Mouse (Mus musculus) forebrain, postnatal 0 days (tissue): ENCODE results near the gene Cep104. TPM values are rescaled to one million over a fixed set of nuclear protein-coding genes. Genes with fewer than 3 reads are reported as not detected.
A peak's percentile ranks its signal among the peaks of the same experiment; 100 is the strongest.

ENCODE experiments used
- ATAC-seq: fragments of 200-750 bp; cut with Nextera tagmentation; 2 replicates; pipeline ENCODE4 v1.8.0; 2017; ENCODE audit warnings: mild to moderate bottlenecking, moderate library complexity
- DNase-seq: peaks from one replicate; pipeline ENCODE4 v3.0.0-alpha.2; 2015
- H3K27ac ChIP-seq: fragments of 300-500 bp; sonication (generic); 2 replicates; pipeline ENCODE4 v1.5.1; 2014; ENCODE audit warnings: low read depth, mild to moderate bottlenecking, antibody characterized with exemption, low read length, moderate library complexity, mixed read lengths
- H3K27me3 ChIP-seq: fragments of 300-500 bp; sonication (generic); 2 replicates; pipeline ENCODE4 v1.6.1; 2014; ENCODE audit warnings: mild to moderate bottlenecking, low read length, mixed read lengths; ENCODE audit not compliant: insufficient read depth
- H3K36me3 ChIP-seq: fragments of 300-500 bp; sonication (generic); 2 replicates; pipeline ENCODE4 v1.6.1; 2014; ENCODE audit warnings: mild to moderate bottlenecking, moderate library complexity; ENCODE audit not compliant: insufficient read depth
- H3K4me1 ChIP-seq: fragments of 300-500 bp; sonication (generic); 2 replicates; pipeline ENCODE4 v1.6.1; 2014; ENCODE audit warnings: antibody characterized with exemption; ENCODE audit not compliant: insufficient read depth
- H3K4me2 ChIP-seq: fragments of 300-500 bp; sonication (generic); 2 replicates; pipeline ENCODE4 v1.6.1; 2014; ENCODE audit warnings: low read depth, mild to moderate bottlenecking, moderate library complexity
- H3K4me3 ChIP-seq: fragments of 300-500 bp; sonication (generic); 2 replicates; pipeline ENCODE4 v1.5.1; 2014; ENCODE audit warnings: low read depth, low read length, mixed read lengths
- H3K9ac ChIP-seq: fragments of 300-500 bp; sonication (generic); 2 replicates; pipeline ENCODE4 v1.6.1; 2014; ENCODE audit warnings: mild to moderate bottlenecking
- H3K9me3 ChIP-seq: fragments of 300-500 bp; sonication (generic); 2 replicates; pipeline ENCODE4 v1.6.1; 2016; ENCODE audit warnings: low read length
- CTCF ChIP-seq: sonication (generic); IDR thresholded peaks from 2 replicates; pipeline ENCODE4 v1.5.1; 2016; ENCODE audit warnings: antibody characterized with exemption, control low read depth, low read depth
- WGBS: fragments of 180-500 bp; shearing (Covaris S2); extraction: QIAGEN DNeasy Blood & Tissue Kit; methylation state at CpG from one replicate; pipeline ENCODE4 v1.1.7; 2014; 5-methylcytosine and 5-hydroxymethylcytosine counted together
- polyA plus RNA-seq: library from polyadenylated mRNA; unstranded; fragments of >200 nt; fragmentation: Nextera tagmentation; extraction: Ambion mirVana; gene quantifications from 2 replicates; pipeline ENCODE4 v1.2.1, GENCODE M21; 2015
- total RNA-seq: library from RNA; depleted of rRNA; stranded (reverse); fragments of >200 nt; gene quantifications from 2 replicates; pipeline ENCODE4 v1.2.3, GENCODE M21; 2014

Gene Cep104
- total and polyA plus RNA-seq, 2 experiments from 2014 or later = 9.9 to 10.5 TPM

DNA sequence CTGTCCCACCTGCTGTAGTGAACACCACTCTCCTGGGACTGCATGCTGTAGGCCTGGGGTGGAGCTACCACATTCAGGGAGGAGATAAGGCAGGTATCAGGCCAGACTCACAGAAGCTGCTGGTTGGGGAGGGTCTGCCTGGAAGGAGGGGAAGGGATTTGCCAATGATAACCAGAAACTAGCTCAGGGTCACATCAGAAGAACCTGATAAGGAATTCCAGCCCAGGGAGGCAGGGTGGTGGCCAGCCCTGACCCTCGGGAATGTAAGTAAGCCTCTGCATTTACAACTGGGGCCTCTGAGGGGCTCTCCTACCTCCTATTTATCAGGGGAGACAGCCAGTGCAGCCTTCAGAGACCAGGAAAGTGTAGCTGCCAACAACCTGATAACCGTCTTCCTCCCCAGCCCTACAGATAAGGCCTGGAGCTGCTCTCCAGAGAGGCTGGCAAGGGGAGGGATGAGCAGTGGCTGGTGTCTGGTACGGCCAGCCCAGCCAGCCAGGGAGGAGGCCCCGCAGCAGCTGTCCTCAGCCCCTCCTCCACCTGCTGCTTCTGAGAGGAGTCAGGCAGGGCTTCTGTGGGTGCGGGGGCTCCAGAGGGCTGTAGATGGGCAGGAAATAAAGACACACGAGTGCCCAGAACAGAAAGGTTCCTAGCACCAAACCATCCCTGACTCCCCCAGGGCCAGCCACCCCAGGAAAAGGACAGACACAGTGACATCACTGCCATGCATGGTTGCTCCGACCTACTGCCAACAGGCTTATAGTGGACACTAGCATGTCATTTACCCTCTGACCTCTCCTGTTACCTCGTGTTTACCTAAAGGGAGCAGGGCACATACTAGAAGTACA, 49.0 kb downstream of the Cep104 start:
- WGBS = 30% methylated on average over 8 of the region's 8 CpGs
- ATAC-seq (no peak), DNase-seq (no peak)
- H3K4me3 ChIP-seq = no peak overlapping the region
- peaks cover 35% of the 10 kb centered on the region for H3K36me3 ChIP-seq
- no peak overlapping the region for H3K27ac ChIP-seq
- peaks cover 23% of the 10 kb centered on the region for H3K27me3 ChIP-seq
- H3K9me3 ChIP-seq = no peaks in the 10 kb centered on the region
- TF ChIP-seq CTCF = no peak
- no peak overlapping the region for H3K4me2 ChIP-seq
- H3K9ac ChIP-seq = no peak overlapping the region
- no peaks in the 10 kb centered on the region for H3K4me1 ChIP-seq

DNA sequence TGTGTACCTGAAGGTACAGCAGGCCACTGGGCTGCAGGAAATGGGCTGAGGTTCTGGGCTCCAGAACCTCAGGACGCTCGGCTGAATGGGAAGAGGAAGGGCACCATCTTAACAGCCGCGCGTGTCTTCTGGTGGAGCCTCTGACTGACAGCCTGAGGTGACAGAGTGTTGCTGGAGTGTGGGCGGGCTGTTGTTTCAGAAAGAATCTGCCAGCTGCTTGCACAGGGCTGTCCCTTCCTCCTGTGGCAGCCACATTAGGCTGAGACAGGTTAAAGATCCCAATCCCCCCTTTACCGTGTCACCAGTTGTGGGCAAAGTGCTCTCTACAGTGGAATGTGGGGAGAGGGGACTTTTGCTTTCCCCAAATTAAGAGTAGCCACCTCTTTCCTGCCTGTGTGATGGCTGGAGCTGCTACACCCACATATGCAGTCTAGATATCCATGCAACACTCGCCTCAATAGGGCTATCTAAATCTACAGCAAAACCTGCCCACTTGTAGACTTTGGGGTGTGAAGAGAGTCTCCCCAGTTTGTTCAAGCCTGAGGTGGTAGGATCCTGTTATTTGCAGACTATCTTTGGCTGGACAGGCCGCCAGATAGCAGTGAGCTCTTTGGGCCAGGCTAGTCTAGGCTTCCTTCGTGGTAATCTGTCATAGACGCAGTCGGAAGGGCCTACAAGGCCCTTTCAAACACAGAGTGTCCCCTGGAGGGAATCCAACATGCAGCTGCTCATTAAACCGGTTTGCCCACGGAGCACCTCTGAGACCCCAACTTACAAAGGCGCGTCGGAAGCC, 49.9 kb downstream of the Cep104 start:
- ATAC-seq (no peak), DNase-seq (no peak)
- no peak overlapping the region for H3K4me3 ChIP-seq
- 35% methylated on average over 17 of the region's 17 CpGs for WGBS
- H3K4me2 ChIP-seq = no peak overlapping the region
- H3K4me1 ChIP-seq = no peaks in the 10 kb centered on the region
- no peaks in the 10 kb centered on the region for H3K9me3 ChIP-seq
- TF ChIP-seq CTCF = no peak
- peaks cover 23% of the 10 kb centered on the region for H3K27me3 ChIP-seq
- H3K9ac ChIP-seq = no peak overlapping the region
- H3K36me3 ChIP-seq = peaks cover 25% of the 10 kb centered on the region
- H3K27ac ChIP-seq = no peak overlapping the region

DNA sequence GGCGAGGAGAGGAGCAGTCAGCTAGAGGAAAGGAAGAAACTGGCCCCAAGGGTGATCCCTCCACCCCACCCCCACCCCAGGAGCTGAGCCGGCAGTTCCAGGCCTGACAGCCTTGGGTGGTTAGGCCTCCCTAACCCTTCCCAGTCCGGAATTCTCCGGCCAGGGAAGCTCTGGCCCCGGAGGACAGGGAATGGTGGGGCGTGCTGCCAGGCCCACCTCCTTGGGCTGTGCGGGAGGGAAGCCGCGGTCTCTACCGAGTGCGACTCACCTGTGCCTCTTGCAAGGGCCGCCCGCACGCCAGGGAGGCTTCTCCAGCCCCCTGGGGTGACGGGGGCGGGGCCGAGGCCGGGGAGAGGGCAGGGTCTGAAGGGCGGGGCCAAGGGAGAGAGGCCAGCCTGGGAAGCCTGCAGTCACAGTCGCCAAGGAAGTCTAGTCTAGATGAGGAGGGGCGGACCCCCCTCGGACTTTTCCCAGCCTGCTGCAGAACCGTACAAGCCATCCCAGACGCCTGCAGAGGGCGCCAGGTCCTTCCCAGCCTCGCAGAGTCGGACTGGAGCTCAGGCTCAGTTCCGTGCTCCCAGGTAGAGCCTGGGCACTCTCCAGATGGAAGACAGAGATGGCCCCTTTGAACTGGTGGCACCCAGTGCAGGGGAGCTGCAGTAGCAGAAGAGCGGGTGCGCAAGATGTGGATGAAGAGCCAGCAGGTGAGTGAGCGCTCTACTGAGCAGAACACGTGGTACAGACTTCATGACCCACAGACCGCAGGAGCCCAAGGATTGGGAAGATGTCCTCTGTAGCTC, 50.8 kb downstream of the Cep104 start, which contains the start of gene Smim1:
Gene Smim1, minus strand, starts transcription at position 590 of the 800 bp plus-strand sequence.
- Histone ChIP-seq H3K4me3 (peak within 1 kb of the TSS; percentile 25; the same call in 1 of the 2 replicates), H3K4me1 (no peaks in the 10 kb centered on the region), H3K9me3 (no peaks in the 10 kb centered on the region), H3K36me3 (peaks cover 18% of the 10 kb centered on the region), H3K4me2 (peak within 1 kb of the TSS; percentile 46), H3K27ac (no peak within 1 kb of the TSS), H3K27me3 (peaks cover 23% of the 10 kb centered on the region), H3K9ac (no peak within 1 kb of the TSS; the same call in 1 of the 2 replicates)
- 3% methylated on average over 33 of the region's 33 CpGs for whole genome bisulfite sequencing
- ATAC-seq = peak; percentile 62
- peak; percentile 64 for TF ChIP-seq CTCF
- peak; percentile 42 for DNase-seq

DNA sequence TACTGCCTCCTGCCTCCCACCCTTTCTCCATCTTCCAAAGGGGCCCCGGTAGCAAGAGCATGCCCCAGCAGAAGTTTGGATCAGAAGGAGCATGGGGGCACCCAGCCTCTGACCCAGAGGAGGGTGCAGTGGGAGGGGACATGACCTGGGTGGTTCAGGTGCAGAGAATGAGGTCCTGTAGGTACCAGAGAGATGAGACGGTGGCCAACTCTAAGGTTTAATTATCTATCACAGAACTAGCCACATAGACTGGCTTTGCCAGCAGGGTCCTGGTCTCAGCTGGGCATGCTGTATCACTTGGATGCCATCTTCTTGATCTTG, 51.4 kb downstream of the Cep104 start:
- H3K9me3 ChIP-seq = no peaks in the 10 kb centered on the region
- no peak overlapping the region; the same call in 1 of the 2 replicates for H3K9ac ChIP-seq
- no peak overlapping the region for H3K27ac ChIP-seq
- peak overlapping the region; percentile 25; the same call in 1 of the 2 replicates for H3K4me3 ChIP-seq
- DNase-seq (no peak), ATAC-seq (no peak)
- H3K4me1 ChIP-seq = no peaks in the 10 kb centered on the region
- TF ChIP-seq CTCF = no peak
- peak overlapping the region; percentile 46; the same call in 1 of the 2 replicates for H3K4me2 ChIP-seq
- peaks cover 23% of the 10 kb centered on the region for H3K27me3 ChIP-seq
- H3K36me3 ChIP-seq = peaks cover 12% of the 10 kb centered on the region
- 29% methylated on average over 2 of the region's 2 CpGs for WGBS

GRCm38 (mm10) chr4:154028066-154028465, 53.1 kb downstream of the Cep104 start:
- Histone ChIP-seq H3K27me3 (peaks cover 23% of the 10 kb centered on the region), H3K36me3 (no peaks in the 10 kb centered on the region), H3K4me2 (no peak overlapping the region), H3K4me3 (no peak overlapping the region), H3K27ac (no peak overlapping the region), H3K4me1 (no peaks in the 10 kb centered on the region), H3K9me3 (no peaks in the 10 kb centered on the region), H3K9ac (no peak overlapping the region)
- WGBS = 74% methylated on average over 7 of the region's 7 CpGs
- no peak for TF ChIP-seq CTCF
- ATAC-seq (no peak), DNase-seq (no peak)

GRCm38 (mm10) chr4:154028646-154029045, 53.7 kb downstream of the Cep104 start:
- no peak overlapping the region for H3K27ac ChIP-seq
- no peak overlapping the region for H3K4me2 ChIP-seq
- H3K4me1 ChIP-seq = no peaks in the 10 kb centered on the region
- DNase-seq = no peak
- no peak overlapping the region for H3K9ac ChIP-seq
- H3K4me3 ChIP-seq = no peak overlapping the region
- ATAC-seq = no peak
- peaks cover 23% of the 10 kb centered on the region for H3K27me3 ChIP-seq
- H3K9me3 ChIP-seq = no peaks in the 10 kb centered on the region
- no peaks in the 10 kb centered on the region for H3K36me3 ChIP-seq
- TF ChIP-seq CTCF = peak; percentile 45
